Mouse (Mus musculus): Measurements from ENCODE around the gene Hdac1. TPM values are rescaled to one million over a fixed set of nuclear protein-coding genes. Genes with fewer than 3 reads are reported as not detected.

Gene Hdac1
- total RNA-seq, 2 experiments from 2014 or later, result 12.5 to 17.5 TPM

DNA sequence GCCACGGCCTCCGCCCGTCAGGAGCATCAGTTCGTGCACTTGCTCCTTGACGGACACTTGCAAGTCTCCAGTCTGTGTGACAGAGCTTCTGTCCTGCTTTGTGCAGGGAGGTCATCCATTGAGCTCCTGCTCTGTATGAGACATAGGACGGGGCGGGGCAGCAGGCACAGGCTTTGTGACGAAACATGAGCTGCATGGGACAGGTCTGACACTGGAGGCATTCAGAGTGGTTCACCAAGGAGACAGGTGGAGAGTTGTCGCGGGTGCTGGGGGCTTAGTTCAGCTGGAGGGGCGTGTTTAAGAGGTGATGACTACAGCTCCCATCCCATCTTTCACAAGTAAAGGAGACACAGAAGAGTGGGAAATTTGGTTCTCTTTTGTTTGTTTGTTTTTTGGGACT, 66.5 kb downstream of the Hdac1 start:
- no peak for DNase-seq

Small RNA genes lying within 50 kb of the gene (microRNA-seq; reads per million reads assigned to microRNA genes)
- 0 reads per million in 2 experiments for gene Mir8119

Other genes with a start within 250 kb of the Hdac1 start
- gene Rbbp4, start 207.3 kb downstream of the Hdac1 start, total RNA-seq (2021), result 10 to 100 TPM; 74.1 to 78.0 TPM
- 10 to 100 TPM; 22.4 to 30.2 TPM for gene Zbtb8os, start 207.0 kb downstream of the Hdac1 start, total RNA-seq (2021)
- gene Zbtb8a, start 164.6 kb downstream of the Hdac1 start, total RNA-seq (2021), result 1 to 10 TPM; 2.9 to 3.0 TPM
- gene Zbtb8b, start 101.9 kb downstream of the Hdac1 start, total RNA-seq (2021), result under 1 TPM in 1 of 2 experiments, not detected in 1; 0.69 TPM
- gene Bsdc1, start 81.1 kb downstream of the Hdac1 start, total RNA-seq (2021), result 10 to 100 TPM; 46.7 to 49.1 TPM
- not detected for gene Tssk3, start 51.7 kb downstream of the Hdac1 start, total RNA-seq (2021)
- gene Fam229a, start 51.5 kb downstream of the Hdac1 start, total RNA-seq (2021), result under 1 TPM in 1 of 2 experiments, not detected in 1; 0.57 TPM
- 1 to 10 TPM; 4.5 to 4.7 TPM for gene Marcksl1, start 29.1 kb downstream of the Hdac1 start, total RNA-seq (2021)
- gene Lck, start 30.9 kb upstream of the Hdac1 start, total RNA-seq (2021), result 1 to 10 TPM in 1 of 2 experiments, under 1 TPM in 1; 0.32 to 5.0 TPM
- gene Fam167b, start 35.8 kb upstream of the Hdac1 start, total RNA-seq (2021), result under 1 TPM in 1 of 2 experiments, not detected in 1; 0.44 TPM
- gene Eif3i, start 57.9 kb upstream of the Hdac1 start, total RNA-seq (2021), result 100 to 1,000 TPM; 114 to 126 TPM
- gene Tmem234, start 58.0 kb upstream of the Hdac1 start, total RNA-seq (2021), result 10 to 100 TPM; 40.6 to 45.1 TPM
- under 1 TPM; 0.74 to 0.90 TPM for gene Dcdc2b, start 71.5 kb upstream of the Hdac1 start, total RNA-seq (2021)
- gene Iqcc, start 76.4 kb upstream of the Hdac1 start, total RNA-seq (2021), result 10 to 100 TPM; 16.4 to 18.8 TPM
- 10 to 100 TPM; 14.2 to 15.0 TPM for gene Ccdc28b, start 81.2 kb upstream of the Hdac1 start, total RNA-seq (2021)
- gene Txlna, start 98.4 kb upstream of the Hdac1 start, total RNA-seq (2021), result 10 to 100 TPM; 22.8 to 24.4 TPM
- gene Kpna6, start 130.1 kb upstream of the Hdac1 start, total RNA-seq (2021), result 10 to 100 TPM; 68.5 to 75.2 TPM
- gene Tmem39b, start 154.1 kb upstream of the Hdac1 start, total RNA-seq (2021), result 1 to 10 TPM; 4.1 to 4.5 TPM
- gene Khdrbs1, start 199.6 kb upstream of the Hdac1 start, total RNA-seq (2021), result 10 to 100 TPM; 34.3 to 38.7 TPM